Mouse (Mus musculus) spleen, postnatal 4 days (tissue): Measurements from ENCODE around the gene Kctd4.
A peak's percentile ranks its signal among the peaks of the same experiment; 100 is the strongest.

ENCODE experiments used
- DNase-seq, 2 experiments: peaks; one replicate each; pipeline ENCODE4 v3.0.0; 2022; ENCODE audit warnings: low spot score in 2 of 2

Kctd4 gene

DNA sequence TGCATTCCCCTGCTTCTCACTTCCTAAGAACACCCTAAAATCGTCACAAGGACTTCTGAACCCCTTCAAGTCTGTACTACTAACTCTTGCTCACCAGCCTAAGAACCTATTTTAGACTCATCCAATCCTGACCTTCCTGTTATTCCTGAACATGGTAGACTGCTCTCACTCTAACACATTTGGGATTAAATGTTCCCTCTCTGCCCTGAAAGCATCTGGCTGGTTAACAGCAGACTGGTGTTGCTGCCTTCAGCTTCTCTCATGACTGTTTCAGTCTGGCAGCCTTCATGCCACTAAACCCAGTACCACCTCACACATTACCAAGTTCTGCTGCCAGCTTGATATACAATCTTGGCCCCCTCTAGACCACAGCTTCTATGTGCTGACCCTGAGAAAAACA lies 34.4 kb downstream of the Kctd4 start:
- DNase-seq: no peak

- no peak for DNase-seq
These were observed 36.1 kb downstream of the Kctd4 start for GRCm38 (mm10) chr14:75990936-75991335.

- DNase-seq: no peak
These were observed 37.6 kb downstream of the Kctd4 start for GRCm38 (mm10) chr14:75992371-75992770.

DNA sequence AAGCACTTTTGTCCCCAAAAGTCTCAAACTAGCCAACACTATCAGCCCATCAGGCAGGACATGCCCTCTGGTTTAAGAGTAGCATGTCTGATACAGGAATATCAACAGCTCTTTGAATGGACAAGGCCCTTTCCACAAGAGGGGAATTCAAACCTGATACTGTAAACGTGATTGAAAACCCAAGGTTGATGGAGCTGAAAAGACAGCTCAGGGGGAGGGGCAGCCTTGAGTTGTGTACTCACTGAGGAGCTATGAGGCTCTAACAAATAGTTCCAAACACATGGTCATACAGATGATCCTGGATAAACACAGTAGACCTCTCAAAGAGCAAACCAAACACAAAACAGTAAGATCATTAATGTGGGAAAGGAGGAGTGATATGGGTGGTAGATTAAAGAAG lies 43.3 kb downstream of the Kctd4 start:
- DNase-seq: peak in 1 of 2 experiments; percentile 21

- DNase-seq: no peak
These were observed 47.0 kb downstream of the Kctd4 start for GRCm38 (mm10) chr14:76001781-76002180.

DNA sequence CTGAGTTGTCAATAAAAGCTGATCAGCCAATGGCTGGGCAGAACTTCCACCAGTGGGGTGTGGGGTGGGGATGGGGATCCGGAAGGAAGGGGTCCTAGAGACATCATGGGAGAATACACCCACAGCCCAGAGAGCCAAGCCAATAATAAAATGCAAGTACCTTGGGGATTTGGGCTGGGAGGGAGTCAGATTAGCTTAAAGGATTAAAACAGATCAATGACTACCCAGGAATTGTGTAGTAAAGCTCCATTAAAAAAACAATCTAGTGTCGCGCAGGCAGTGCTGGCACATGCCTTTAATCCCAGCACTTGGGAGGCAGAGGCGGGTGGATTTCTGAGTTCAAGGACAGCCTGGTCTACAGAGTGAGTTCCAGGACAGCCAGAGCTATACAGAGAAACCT lies 50.2 kb downstream of the Kctd4 start:
- no peak for DNase-seq

DNA sequence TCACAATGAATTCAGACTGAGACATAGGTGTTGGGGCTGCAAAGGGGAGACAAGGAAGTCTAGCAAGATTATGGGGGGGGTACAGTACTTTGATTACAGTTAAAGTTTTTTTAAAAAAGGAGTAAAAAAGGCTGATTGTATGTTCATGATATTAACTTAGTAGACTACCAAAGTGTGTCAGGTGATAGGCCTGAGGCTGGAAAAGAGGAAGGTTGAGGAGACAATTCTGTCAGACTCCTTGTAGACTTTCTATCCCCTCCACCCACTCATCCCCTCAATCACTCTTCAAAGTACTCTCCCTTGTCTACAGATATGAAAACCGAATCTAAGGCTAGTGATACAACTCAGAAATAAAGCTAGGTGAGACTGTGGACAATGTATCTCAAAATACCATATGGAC lies 53.4 kb downstream of the Kctd4 start:
- no peak for DNase-seq

GRCm38 (mm10) chr14:76009185-76009584 lies 54.4 kb downstream of the Kctd4 start:
- no peak for DNase-seq

- peak; percentile 91 to 97 for DNase-seq
These were observed 55.6 kb downstream of the Kctd4 start, which contains the start of gene Gtf2f2 for GRCm38 (mm10) chr14:76010102-76011061. Gtf2f2 (minus strand) TSS chr14:76010865.

GRCm38 (mm10) chr14:76011062-76011457 lies 56.3 kb downstream of the Kctd4 start:
- DNase-seq: no peak

- DNase-seq: no peak
These were observed 59.5 kb downstream of the Kctd4 start for GRCm38 (mm10) chr14:76014331-76014730.
